Mouse (Mus musculus) midbrain, embryonic 16.5 days (tissue): ENCODE measurements around the gene Pvr. TPM values are rescaled to one million over a fixed set of nuclear protein-coding genes. Genes with fewer than 3 reads are reported as not detected.
"Not testable (repeated sequence)": the region's sequence is repeated elsewhere in the genome, so short reads cannot be mapped to it uniquely, and the experiment has no call there.

Source experiments
- ATAC-seq: fragments of 200-750 bp; cut with Nextera tagmentation; 2 replicates; pipeline ENCODE4 v1.8.0; 2017; ENCODE audit warnings: moderate TSS enrichment
- H3K27ac ChIP-seq: fragments of 300-500 bp; sonication (generic); 2 replicates; pipeline ENCODE4 v1.5.1; 2014; ENCODE audit warnings: mild to moderate bottlenecking, low read length, mixed read lengths
- H3K27me3 ChIP-seq: fragments of 300-500 bp; sonication (generic); 2 replicates; pipeline ENCODE4 v1.6.1; 2014; ENCODE audit warnings: low read depth, low read length, mixed read lengths; ENCODE audit not compliant: control insufficient read depth, insufficient read depth
- H3K36me3 ChIP-seq: fragments of 300-500 bp; sonication (generic); 2 replicates; pipeline ENCODE4 v1.6.1; 2014; ENCODE audit warnings: mild to moderate bottlenecking, low read length, moderate library complexity, mixed read lengths; ENCODE audit not compliant: control insufficient read depth, insufficient read depth
- H3K4me1 ChIP-seq: fragments of 300-500 bp; sonication (generic); 2 replicates; pipeline ENCODE4 v1.6.1; 2014; ENCODE audit warnings: mild to moderate bottlenecking, low read length, mixed read lengths; ENCODE audit not compliant: control insufficient read depth, insufficient read depth
- H3K4me2 ChIP-seq: fragments of 300-500 bp; sonication (generic); 2 replicates; pipeline ENCODE4 v1.6.1; 2014; ENCODE audit warnings: mild to moderate bottlenecking, low read length, mixed read lengths
- H3K4me3 ChIP-seq: fragments of 300-500 bp; sonication (generic); 2 replicates; pipeline ENCODE4 v1.5.1; 2014; ENCODE audit warnings: low read depth, mild to moderate bottlenecking, low read length, moderate library complexity, mixed read lengths
- H3K9ac ChIP-seq: fragments of 300-500 bp; sonication (generic); 2 replicates; pipeline ENCODE4 v1.6.1; 2014; ENCODE audit warnings: low read depth, low read length, mixed read lengths
- H3K9me3 ChIP-seq: fragments of 300-500 bp; sonication (generic); replicated peaks from 2 replicates; pipeline ENCODE4 v1.6.1; 2014; ENCODE audit warnings: mild to moderate bottlenecking, low read length, mixed read lengths; ENCODE audit not compliant: control insufficient read depth, poor library complexity, severe bottlenecking
- WGBS: fragments of 180-500 bp; shearing (Covaris S2); extraction: QIAGEN DNeasy Blood & Tissue Kit; methylation state at CpG from one replicate; pipeline ENCODE4 v1.1.7; 2014; 5-methylcytosine and 5-hydroxymethylcytosine counted together
- polyA plus RNA-seq: library from polyadenylated mRNA; unstranded; fragments of >200 nt; fragmentation: Nextera tagmentation; extraction: Ambion mirVana; gene quantifications from 2 replicates; pipeline ENCODE4 v1.2.1, GENCODE M21; 2015

Pvr gene
- polyA plus RNA-seq, 1 experiment from 2014 or later: 9.3 TPM

DNA sequence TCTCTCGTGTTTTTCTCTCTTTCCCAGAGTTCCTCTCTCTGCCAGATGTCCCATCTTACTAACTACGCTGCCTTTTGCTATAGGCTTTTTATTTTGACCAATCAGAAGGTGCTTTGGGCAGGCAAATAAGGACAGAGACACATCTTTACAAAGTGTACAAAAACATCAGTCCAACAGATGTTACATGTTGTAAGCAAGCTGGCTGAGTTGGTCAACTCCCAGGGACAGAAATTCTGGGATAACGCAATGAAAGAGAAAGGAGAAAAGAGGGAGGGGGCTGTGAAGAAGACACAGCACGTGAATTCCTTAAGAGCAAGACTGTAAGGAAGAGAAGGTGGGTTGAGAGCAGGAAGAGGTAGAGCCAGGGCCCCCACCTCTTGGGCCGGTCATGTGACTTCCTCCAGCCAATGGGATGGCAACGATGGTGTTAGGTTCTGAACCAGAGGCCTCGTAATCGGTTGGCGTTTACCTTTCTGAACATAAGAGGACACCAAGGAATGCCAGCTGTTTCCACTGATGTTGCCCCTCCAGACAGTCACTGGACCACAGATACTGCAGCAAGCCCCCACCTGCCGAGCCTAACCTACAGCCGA, 16.4 kb upstream of the Pvr start:
- Histone ChIP-seq H3K9ac (no peak overlapping the region), H3K27me3 (no peaks in the 10 kb centered on the region), H3K9me3 (no peaks in the 10 kb centered on the region), H3K4me3 (no peak overlapping the region), H3K4me1 (peaks cover 6% of the 10 kb centered on the region; the same call in 1 of the 2 replicates), H3K4me2 (no peak overlapping the region), H3K27ac (no peak overlapping the region), H3K36me3 (no peaks in the 10 kb centered on the region)
- 88% methylated on average over 11 of the region's 11 CpGs for WGBS
- no peak for ATAC-seq

- Histone ChIP-seq H3K36me3 (no peaks in the 10 kb centered on the region), H3K4me3 (no peak overlapping the region), H3K9me3 (no peaks in the 10 kb centered on the region), H3K4me1 (peaks cover 7% of the 10 kb centered on the region; the same call in 1 of the 2 replicates), H3K4me2 (no peak overlapping the region), H3K27me3 (no peaks in the 10 kb centered on the region), H3K27ac (no peak overlapping the region), H3K9ac (no peak overlapping the region)
- 78% methylated on average over 6 of the region's 6 CpGs for WGBS
- no peak for ATAC-seq
Measured at GRCm38 (mm10) chr7:19935961-19936360, 15.0 kb upstream of the Pvr start.

GRCm38 (mm10) chr7:19935171-19935751, 14.3 kb upstream of the Pvr start:
- no peak overlapping the region for H3K9ac ChIP-seq
- 85% methylated on average over 20 of the region's 20 CpGs for WGBS
- no peaks in the 10 kb centered on the region for H3K9me3 ChIP-seq
- H3K27me3 ChIP-seq: no peaks in the 10 kb centered on the region
- H3K27ac ChIP-seq: no peak overlapping the region
- H3K4me1 ChIP-seq: peaks cover 7% of the 10 kb centered on the region; the same call in 1 of the 2 replicates
- ATAC-seq: no peak
- no peak overlapping the region for H3K4me3 ChIP-seq
- H3K4me2 ChIP-seq: no peak overlapping the region
- H3K36me3 ChIP-seq: no peaks in the 10 kb centered on the region

DNA sequence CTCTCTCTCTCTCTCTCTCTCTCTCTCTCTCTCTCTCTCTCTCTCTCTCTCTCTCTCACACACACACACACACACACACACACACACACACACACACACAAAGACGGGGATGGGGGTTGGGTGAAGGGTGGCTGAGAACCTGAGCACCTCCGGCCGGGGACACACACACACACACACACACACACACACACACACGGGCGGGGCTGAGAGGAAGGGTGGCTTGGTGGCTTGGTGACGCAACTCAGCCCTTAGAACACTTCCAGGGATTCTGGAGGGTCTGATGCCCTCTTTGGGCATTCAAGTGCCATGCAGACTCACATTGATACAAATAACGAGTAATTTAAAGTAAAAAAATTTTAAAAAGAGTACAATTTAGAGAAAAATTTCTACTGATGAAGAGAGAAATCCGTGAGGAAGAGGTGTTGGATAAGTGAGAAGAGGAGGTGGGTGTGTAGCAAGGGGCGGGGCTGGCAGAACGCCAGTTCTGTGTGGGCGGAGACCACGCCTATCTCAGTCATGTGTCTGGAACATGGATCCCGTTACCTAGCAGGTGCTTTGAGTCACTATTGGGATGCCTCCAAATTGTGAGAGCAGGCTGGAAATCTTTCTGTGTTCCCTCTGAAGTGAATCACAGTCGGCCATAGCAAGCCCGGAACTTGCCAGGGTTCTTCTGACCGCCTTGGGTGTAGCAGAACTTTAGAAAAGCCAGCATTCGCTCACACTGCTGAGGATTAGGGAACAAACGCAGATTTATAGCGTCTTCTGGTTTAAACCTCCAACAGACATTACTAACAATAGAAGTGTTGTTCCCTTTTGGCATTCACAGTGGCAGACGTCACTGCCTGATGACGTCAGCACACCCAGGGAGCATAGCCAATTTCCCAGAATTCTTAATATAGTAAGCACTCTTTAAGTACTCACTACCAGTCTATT, 12.2 kb upstream of the Pvr start:
- Histone ChIP-seq H3K9ac (peak overlapping the region; percentile 46; the same call in 1 of the 2 replicates), H3K27me3 (no peaks in the 10 kb centered on the region), H3K4me1 (peaks cover 7% of the 10 kb centered on the region; the same call in 1 of the 2 replicates), H3K4me2 (peak overlapping the region; percentile 61), H3K27ac (peak overlapping the region; percentile 73), H3K4me3 (peak overlapping the region; percentile 29), H3K36me3 (no peaks in the 10 kb centered on the region), H3K9me3 (no peaks in the 10 kb centered on the region)
- 28% methylated on average over 21 of the region's 21 CpGs for WGBS
- ATAC-seq: peak; percentile 79

DNA sequence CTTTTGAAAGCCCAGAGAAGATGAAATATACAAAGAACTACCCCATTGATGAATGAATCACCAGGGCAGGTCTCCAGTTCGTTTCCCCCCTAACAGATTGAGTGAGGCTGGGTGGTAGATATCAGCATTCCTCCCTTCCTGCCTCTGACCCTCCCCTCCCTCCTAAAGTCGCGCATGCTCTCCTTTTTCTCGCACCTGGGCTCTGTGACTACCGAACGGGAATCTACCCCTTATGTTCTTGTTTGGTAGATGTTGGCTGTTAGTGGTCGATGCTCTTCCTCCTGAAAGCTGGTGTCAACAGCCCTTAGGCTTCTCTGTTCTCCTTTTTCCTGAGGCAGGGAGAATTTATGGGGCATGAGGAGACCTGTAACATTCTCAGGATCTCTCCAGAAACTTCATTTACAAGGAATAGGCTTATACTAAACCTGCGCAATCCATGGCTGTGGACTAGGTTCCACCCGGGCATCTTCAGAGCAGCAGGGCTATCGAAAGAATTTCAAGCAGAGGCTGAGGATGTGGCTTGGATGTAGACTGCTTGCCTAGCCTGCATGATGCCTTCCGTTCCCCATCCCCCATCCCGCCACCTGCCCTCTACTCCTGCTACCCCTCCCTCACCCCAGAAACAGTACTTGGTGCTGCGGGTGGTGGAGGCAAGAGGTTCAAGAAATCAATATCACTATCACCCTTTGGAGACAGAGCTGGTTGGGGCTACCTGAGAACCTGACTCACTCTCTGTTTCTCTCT, 11.3 kb upstream of the Pvr start:
- WGBS: 36% methylated on average over 13 of the region's 13 CpGs
- H3K4me3 ChIP-seq: peak overlapping the region; percentile 14; the same call in 1 of the 2 replicates

DNA sequence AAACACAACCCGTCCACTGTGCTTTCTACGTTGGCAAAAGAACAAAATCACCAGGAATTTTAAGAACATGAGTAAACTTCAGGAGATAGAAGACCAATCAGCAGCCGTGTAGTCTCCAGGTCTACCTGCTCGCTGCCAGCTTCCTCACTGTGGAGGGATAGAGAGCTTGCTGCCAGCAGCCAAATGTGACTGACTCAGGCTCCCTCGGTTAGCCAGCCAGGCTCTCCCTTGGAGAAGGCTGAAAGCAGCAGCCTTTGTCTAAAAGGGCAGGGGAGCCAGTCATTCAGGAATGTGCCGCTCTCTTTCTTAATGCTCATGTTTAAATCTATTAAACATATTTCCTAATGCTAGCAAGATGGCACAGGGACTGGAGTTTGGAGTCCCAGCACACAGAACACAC, 9.5 kb upstream of the Pvr start:
- not testable (repeated sequence) for ATAC-seq, H3K4me2 ChIP-seq, H3K27me3 ChIP-seq, H3K9me3 ChIP-seq, H3K36me3 ChIP-seq, H3K9ac ChIP-seq, H3K4me3 ChIP-seq, H3K27ac ChIP-seq, H3K4me1 ChIP-seq
- 77% methylated on average over 6 of the region's 6 CpGs for WGBS

More for the DNA sequence above, 11.3 kb upstream of the Pvr start:
- peak overlapping the region; percentile 31 for H3K27ac ChIP-seq
- H3K9ac ChIP-seq: peak overlapping the region; percentile 46; the same call in 1 of the 2 replicates
- H3K27me3 ChIP-seq: no peaks in the 10 kb centered on the region
- ATAC-seq: peak; percentile 52
- H3K9me3 ChIP-seq: no peaks in the 10 kb centered on the region
- peaks cover 7% of the 10 kb centered on the region; the same call in 1 of the 2 replicates for H3K4me1 ChIP-seq
- H3K36me3 ChIP-seq: no peaks in the 10 kb centered on the region
- H3K4me2 ChIP-seq: peak overlapping the region; percentile 61

DNA sequence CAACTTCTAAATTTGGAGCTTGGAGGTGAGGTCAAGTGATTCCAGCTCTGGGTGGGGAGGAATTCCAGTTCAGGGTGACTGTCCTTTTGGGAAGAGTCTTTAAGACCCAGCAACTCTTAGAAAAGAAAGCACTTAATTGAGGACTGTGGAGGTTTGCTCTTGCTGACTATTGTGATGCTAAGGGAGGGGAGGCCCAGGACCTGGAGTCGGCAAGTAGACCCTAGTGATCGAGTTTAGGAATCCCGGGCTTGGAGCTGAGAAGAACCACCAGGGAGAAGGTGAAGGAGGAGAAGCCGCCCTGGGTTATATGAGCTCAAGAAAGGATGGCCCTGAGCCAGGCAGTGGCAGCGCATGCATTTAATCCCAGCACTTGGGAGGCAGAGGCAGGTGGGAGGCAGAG, 7.5 kb upstream of the Pvr start:
- H3K27ac ChIP-seq: no peak overlapping the region
- no peaks in the 10 kb centered on the region for H3K27me3 ChIP-seq
- H3K4me2 ChIP-seq: no peak overlapping the region
- peaks cover 7% of the 10 kb centered on the region; the same call in 1 of the 2 replicates for H3K4me1 ChIP-seq
- H3K36me3 ChIP-seq: no peaks in the 10 kb centered on the region
- WGBS: 68% methylated on average over 5 of the region's 5 CpGs
- H3K4me3 ChIP-seq: no peak overlapping the region
- H3K9me3 ChIP-seq: no peaks in the 10 kb centered on the region
- ATAC-seq: no peak
- H3K9ac ChIP-seq: no peak overlapping the region

- H3K9me3 ChIP-seq: no peaks in the 10 kb centered on the region
- no peak overlapping the region for H3K4me3 ChIP-seq
- H3K36me3 ChIP-seq: no peaks in the 10 kb centered on the region
- H3K9ac ChIP-seq: no peak overlapping the region
- no peak overlapping the region for H3K4me2 ChIP-seq
- H3K27me3 ChIP-seq: no peaks in the 10 kb centered on the region
- 81% methylated on average over 2 of the region's 2 CpGs for WGBS
- no peaks in the 10 kb centered on the region for H3K4me1 ChIP-seq
- no peak overlapping the region for H3K27ac ChIP-seq
- no peak for ATAC-seq
Measured at GRCm38 (mm10) chr7:19926849-19927480, 6.0 kb upstream of the Pvr start.
